Mouse (Mus musculus) heart, embryonic 11.5 days (tissue): ENCODE measurements around the gene Slc35d2. TPM values are rescaled to one million over a fixed set of nuclear protein-coding genes. Genes with fewer than 3 reads are reported as not detected.
"Not testable (repeated sequence)": the region's sequence is repeated elsewhere in the genome, so short reads cannot be mapped to it uniquely, and the experiment has no call there.

Experiments used
- ATAC-seq: fragments of 200-750 bp; cut with Nextera tagmentation; replicated peaks from 2 replicates; pipeline ENCODE4 v1.8.0; 2017; ENCODE audit warnings: moderate library complexity; ENCODE audit not compliant: insufficient number of reproducible peaks, low FRiP score, low TSS enrichment
- H3K27ac ChIP-seq: fragments of 300-500 bp; sonication (generic); 2 replicates; pipeline ENCODE4 v1.5.1; 2014; ENCODE audit warnings: mild to moderate bottlenecking, low read depth, low read length
- H3K27me3 ChIP-seq: fragments of 300-500 bp; sonication (generic); 2 replicates; pipeline ENCODE4 v1.6.1; 2014; ENCODE audit warnings: mild to moderate bottlenecking, low read length, mixed read lengths; ENCODE audit not compliant: control insufficient read depth, insufficient read depth
- H3K36me3 ChIP-seq: fragments of 300-500 bp; sonication (generic); 2 replicates; pipeline ENCODE4 v1.6.1; 2014; ENCODE audit warnings: mild to moderate bottlenecking, low read length, moderate library complexity, mixed read lengths; ENCODE audit not compliant: control insufficient read depth, insufficient read depth
- H3K4me1 ChIP-seq: fragments of 300-500 bp; sonication (generic); 2 replicates; pipeline ENCODE4 v1.6.1; 2014; ENCODE audit warnings: low read length; ENCODE audit not compliant: control insufficient read depth, insufficient read depth
- H3K4me2 ChIP-seq: fragments of 300-500 bp; sonication (generic); 2 replicates; pipeline ENCODE4 v1.6.1; 2014; ENCODE audit warnings: mild to moderate bottlenecking, moderate library complexity
- H3K4me3 ChIP-seq: fragments of 300-500 bp; sonication (generic); 2 replicates; pipeline ENCODE4 v1.5.1; 2014; ENCODE audit warnings: low read depth, low read length
- H3K9ac ChIP-seq: fragments of 300-500 bp; sonication (generic); 2 replicates; pipeline ENCODE4 v1.6.1; 2014; ENCODE audit warnings: mild to moderate bottlenecking, low read depth, low read length, moderate library complexity
- H3K9me3 ChIP-seq: fragments of 300-500 bp; sonication (generic); replicated peaks from 2 replicates; pipeline ENCODE4 v1.6.1; 2016; ENCODE audit warnings: low read length; ENCODE audit not compliant: control insufficient read depth
- WGBS: fragments of 180-500 bp; shearing (Covaris S2); extraction: QIAGEN DNeasy Blood & Tissue Kit; methylation state at CpG from one replicate; pipeline ENCODE4 v1.1.7; 2014; ENCODE audit not compliant: insufficient replicate concordance; 5-methylcytosine and 5-hydroxymethylcytosine counted together
- polyA plus RNA-seq: library from polyadenylated mRNA; unstranded; fragments of >200 nt; fragmentation: Nextera tagmentation; extraction: Ambion mirVana; gene quantifications from 2 replicates; pipeline ENCODE4 v1.2.1, GENCODE M21; 2014

The Slc35d2 gene
- polyA plus RNA-seq, 1 experiment from 2014 or later: 7.4 TPM

GRCm38 (mm10) chr13:64053959-64054358 is 75.2 kb downstream of the Slc35d2 start:
- peaks cover 7% of the 10 kb centered on the region; the same call in 1 of the 2 replicates for H3K9me3 ChIP-seq
- H3K9ac ChIP-seq: no peak overlapping the region
- no peak overlapping the region for H3K27ac ChIP-seq
- H3K4me2 ChIP-seq: no peak overlapping the region
- WGBS: 58% methylated on average over 1 of the region's 1 CpGs
- ATAC-seq: no peak
- H3K4me1 ChIP-seq: no peaks in the 10 kb centered on the region
- H3K4me3 ChIP-seq: no peak overlapping the region
- no peaks in the 10 kb centered on the region for H3K36me3 ChIP-seq
- no peaks in the 10 kb centered on the region for H3K27me3 ChIP-seq

- 78% methylated on average over 2 of the region's 2 CpGs for WGBS
- not testable (repeated sequence) for H3K4me2 ChIP-seq, ATAC-seq, H3K4me3 ChIP-seq, H3K9me3 ChIP-seq, H3K27me3 ChIP-seq, H3K4me1 ChIP-seq, H3K27ac ChIP-seq, H3K36me3 ChIP-seq, H3K9ac ChIP-seq
Observed at GRCm38 (mm10) chr13:64052281-64052680, 76.9 kb downstream of the Slc35d2 start.

- Histone ChIP-seq H3K4me2 (no peak overlapping the region), H3K4me3 (no peak overlapping the region), H3K27me3 (no peaks in the 10 kb centered on the region), H3K4me1 (no peaks in the 10 kb centered on the region), H3K36me3 (no peaks in the 10 kb centered on the region), H3K27ac (no peak overlapping the region), H3K9me3 (peaks cover 7% of the 10 kb centered on the region; the same call in 1 of the 2 replicates), H3K9ac (no peak overlapping the region)
- ATAC-seq: no peak
- 67% methylated on average over 4 of the region's 4 CpGs for WGBS
Observed at GRCm38 (mm10) chr13:64050895-64051294, 78.3 kb downstream of the Slc35d2 start.

GRCm38 (mm10) chr13:64049535-64049934 is 79.6 kb downstream of the Slc35d2 start:
- Histone ChIP-seq H3K4me2 (no peak overlapping the region), H3K4me3 (no peak overlapping the region), H3K9ac (no peak overlapping the region), H3K27ac (no peak overlapping the region), H3K9me3 (peaks cover 4% of the 10 kb centered on the region; the same call in 1 of the 2 replicates), H3K36me3 (no peaks in the 10 kb centered on the region), H3K27me3 (no peaks in the 10 kb centered on the region), H3K4me1 (no peaks in the 10 kb centered on the region)
- no peak for ATAC-seq

GRCm38 (mm10) chr13:64048467-64048866 is 80.7 kb downstream of the Slc35d2 start:
- H3K27ac ChIP-seq: no peak overlapping the region
- H3K27me3 ChIP-seq: no peaks in the 10 kb centered on the region
- H3K9me3 ChIP-seq: peaks cover 4% of the 10 kb centered on the region; the same call in 1 of the 2 replicates
- no peak overlapping the region for H3K4me3 ChIP-seq
- no peak for ATAC-seq
- no peak overlapping the region for H3K9ac ChIP-seq
- 89% methylated on average over 2 of the region's 2 CpGs for WGBS
- H3K4me2 ChIP-seq: no peak overlapping the region
- H3K4me1 ChIP-seq: no peaks in the 10 kb centered on the region
- H3K36me3 ChIP-seq: no peaks in the 10 kb centered on the region

Other genes starting within 250 kb of the Slc35d2 start
- gene Hsd17b3, start 40.1 kb downstream of the Slc35d2 start, polyA plus RNA-seq: not detected in 2 replicates
- gene Zfp367, start 23.8 kb upstream of the Slc35d2 start, polyA plus RNA-seq: 23.7 and 25.4 TPM in 2 replicates
- 42.2 and 50.2 TPM in 2 replicates for gene Habp4, start 32.5 kb upstream of the Slc35d2 start, polyA plus RNA-seq
- 21.6 and 29.5 TPM in 2 replicates for gene Cdc14b, start 145.9 kb upstream of the Slc35d2 start, polyA plus RNA-seq
- gene Aaed1, start 183.3 kb upstream of the Slc35d2 start, polyA plus RNA-seq: 68.4 and 71.4 TPM in 2 replicates
- 296 and 339 TPM in 2 replicates for gene Ctsl, start 241.5 kb upstream of the Slc35d2 start, polyA plus RNA-seq